Mouse (Mus musculus): ENCODE measurements around the gene Hat1.

Hat1 gene

DNA sequence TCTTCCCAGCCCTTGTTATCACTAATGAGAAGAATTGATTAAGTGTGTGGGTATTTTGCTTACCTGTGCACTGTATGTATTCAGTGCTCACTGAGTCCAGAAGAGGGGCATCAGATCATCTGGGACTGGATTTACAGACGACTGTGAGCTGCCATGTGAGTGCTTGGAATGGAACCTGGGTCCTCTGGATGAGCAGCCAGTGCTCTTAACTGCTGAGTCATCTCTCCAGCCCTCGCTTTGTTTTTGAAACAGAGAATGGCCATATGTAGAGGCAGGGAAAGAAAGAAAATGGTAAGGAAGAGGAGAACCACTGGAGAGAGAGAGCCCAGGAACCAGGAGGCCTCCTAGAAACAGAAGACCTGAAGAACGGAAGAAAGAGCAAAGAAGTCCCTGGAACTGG is 73.8 kb downstream of the Hat1 start:
- DNase-seq (ENCODE audit: low spot score) = no peak

DNA sequence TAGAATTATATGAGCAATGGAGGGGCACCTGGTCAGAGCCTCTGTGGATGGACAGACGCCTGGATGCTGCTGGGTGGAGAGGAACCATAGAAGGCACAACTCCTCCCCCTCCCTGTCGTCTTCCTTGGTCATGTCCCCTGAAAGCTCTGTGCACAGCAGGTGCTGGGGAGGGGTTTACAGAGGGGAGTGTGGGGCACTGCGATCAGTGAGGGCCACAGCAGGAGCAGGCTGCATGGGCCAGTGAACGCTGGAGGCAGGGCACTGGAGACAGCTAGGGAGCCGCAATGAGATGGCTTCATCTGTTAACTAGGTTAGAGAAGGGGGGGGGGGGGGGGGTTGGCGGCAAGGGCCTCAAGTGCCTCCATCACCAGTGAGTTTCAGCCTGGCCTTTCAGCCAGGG is 77.3 kb downstream of the Hat1 start:
- no peak for DNase-seq (ENCODE audit: low spot score)

DNA sequence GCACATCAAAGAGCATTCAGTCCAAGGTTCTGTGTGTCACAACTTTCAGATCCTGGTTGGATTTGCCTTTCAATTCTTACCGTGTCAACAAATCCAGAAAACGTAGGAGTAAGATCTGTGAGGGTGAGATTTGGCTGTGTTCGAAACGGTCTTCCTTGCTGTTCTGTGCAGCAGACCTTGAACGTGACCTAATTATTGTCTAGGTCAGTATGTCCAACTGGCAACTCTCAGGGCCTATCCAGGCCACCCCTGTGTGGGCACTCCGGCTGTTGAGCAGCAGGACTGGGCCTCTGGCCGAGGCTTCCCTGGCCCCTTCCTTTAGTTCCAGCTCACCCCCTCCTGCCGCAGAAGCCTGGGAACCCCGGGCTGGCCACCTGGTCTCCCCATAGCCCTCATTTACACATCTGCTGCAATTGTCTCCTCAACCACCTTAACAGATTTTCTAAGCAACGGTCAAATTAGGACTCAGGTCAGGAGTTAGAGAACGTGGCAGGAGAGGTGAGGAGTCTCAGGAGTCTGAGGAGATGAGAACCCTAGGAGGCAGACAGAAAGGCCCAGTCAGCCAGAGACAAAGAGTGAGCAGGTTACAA is 78.2 kb downstream of the Hat1 start:
- DNase-seq (ENCODE audit: low spot score) = no peak

DNA sequence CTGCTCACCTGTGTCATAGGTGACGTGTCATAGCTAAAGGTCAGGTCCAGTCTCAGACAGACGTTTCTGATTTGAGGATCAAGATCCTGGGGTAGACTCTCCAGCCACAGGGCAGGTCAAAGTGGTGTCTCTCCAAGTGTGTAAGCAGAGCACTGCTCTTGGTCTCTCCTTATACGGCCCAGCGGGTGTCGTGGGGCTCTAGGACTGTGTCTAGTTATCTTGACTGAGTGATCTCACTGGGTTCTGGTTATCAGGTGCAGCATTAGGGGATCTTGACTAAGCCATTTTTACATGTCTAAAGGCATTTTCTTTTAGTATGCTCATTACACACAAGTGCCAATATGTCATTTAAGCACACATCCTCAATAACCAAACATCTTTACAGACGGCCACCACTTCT is 82.3 kb downstream of the Hat1 start:
- no peak for DNase-seq (ENCODE audit: low spot score)

DNA sequence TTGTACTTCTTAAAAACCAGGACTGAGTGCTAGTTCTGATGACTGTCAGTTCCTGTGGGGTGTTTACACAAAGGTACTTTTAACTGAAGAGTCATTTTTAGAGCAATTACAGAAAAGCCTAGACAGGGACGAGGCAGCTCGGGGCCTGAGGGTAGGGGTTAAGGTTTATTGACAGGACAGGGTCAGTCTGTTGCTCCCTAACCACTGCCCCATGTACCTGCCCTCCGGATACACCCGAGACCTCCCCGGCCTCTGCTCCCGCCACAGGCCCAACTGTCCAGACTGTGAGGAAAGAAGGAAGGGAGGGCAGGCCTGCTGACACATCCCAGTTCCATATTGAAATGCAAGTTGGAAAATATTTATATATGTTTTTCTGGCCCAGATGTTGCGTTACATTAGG is 85.1 kb downstream of the Hat1 start:
- no peak for DNase-seq (ENCODE audit: low spot score)

DNA sequence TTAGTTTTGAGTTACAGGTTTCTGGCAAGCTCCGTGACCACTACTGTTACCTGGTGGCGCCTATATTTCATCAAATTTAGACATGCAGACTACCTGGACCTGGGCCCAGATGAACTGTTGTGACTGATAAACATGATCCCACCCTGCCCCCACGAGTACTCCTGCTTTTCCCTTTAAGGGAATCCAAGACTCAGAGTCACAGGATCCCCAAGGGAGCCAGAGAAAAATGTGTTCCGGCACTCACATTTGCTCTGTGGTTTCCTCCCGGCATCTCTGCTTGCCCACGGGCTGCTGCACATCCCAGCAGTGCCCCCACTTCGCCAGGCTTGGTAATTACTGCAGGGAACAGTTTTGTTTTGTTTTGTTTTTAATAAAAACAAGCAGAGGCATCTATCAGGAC is 85.6 kb downstream of the Hat1 start:
- DNase-seq (ENCODE audit: low spot score) = no peak

DNA sequence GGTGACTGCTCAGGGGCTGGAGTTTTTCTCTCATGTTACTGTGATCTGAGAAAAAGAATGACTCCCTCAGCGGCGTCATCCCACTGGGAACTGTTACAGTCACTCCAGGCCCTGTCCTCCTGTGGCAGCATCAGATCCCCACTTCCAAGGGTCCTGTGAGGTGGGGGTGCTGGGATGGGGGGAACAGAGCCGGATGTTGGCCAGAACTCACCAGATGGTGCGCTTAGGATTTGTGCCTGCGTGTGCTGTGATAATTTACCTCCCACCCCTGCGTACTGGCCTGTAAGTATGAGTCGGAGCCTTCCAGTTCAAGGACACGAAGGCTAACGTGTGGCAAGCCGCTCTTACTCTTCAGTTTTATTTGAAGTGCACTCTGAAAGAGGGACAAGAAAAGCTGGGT is 86.6 kb downstream of the Hat1 start:
- no peak for DNase-seq (ENCODE audit: low spot score)

DNA sequence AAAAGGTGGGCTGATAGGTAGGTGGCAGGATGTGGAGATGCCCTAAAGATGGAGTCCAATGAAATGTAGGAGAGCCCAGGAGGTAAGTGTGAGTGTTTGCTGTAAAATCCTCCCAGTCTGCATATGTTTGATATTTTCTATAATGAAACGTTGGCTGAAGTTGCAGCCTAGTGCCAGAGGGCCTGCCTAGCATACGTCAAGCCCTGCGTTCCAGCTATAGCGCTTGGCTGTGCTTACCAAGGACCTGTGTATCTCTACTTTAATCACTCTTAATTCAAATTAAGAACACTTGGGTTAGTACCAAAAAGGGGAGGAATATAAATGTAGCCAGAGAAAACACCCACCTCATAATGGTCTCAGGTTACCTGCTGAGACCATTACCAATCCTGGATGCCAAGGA is 87.0 kb downstream of the Hat1 start:
- no peak for DNase-seq (ENCODE audit: low spot score)

DNA sequence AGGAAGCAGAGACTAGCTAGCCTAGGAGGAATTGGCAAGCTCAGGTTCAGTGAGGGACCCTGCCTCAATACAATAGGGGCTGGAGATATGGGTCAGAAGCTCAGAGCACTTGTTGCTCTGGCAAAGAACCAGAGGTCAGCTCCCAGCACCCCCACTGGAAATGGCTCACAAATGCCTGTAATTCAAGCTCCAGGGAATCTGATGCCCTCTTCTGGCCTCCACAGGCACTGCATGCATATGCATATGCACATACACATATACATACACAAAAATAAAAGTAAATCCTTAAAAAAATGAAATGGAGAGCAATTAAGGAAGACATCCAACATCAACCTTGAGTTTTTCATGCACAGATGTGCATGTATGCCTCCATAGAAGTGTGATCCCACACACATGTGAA is 89.0 kb downstream of the Hat1 start:
- no peak for DNase-seq (ENCODE audit: low spot score)

DNA sequence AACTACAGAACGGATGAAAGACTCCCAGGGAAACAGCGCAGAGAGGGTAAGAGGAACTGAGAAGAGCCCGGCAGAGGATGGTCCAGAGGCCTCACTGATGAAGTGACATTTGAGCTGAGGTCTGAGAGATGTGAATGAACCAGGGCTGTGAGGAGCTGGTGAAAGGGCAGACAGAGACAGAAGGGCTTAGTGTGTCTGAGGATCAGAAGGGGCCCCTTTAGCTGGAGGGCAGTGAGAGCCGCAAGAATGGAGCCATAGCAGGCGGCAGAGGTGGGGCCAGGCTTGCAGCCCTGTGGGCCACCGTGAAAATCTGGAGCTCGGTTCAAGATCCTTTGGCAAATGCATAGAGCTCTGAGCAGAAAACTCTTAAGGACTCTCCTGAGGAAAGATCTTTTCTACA is 91.2 kb downstream of the Hat1 start:
- DNase-seq (ENCODE audit: low spot score) = no peak

DNA sequence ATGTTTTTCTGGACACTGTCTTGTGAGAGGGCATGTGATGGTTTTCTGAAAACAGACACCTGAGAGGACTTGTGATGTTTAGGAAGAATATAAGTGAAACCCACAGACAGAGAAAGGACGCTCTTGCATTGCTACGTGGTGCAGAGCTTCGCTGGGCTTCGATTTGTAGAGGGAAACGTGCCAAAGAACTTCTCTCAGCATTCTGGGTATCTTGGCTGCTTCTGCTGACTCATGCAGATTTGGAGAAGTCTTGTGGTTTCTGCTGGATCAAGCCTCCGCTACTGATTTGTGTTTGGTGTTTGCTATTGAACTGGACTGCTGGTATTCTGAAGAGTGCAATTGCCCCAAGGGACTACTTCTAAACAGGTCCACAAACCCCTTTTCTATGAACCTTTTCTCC is 93.1 kb downstream of the Hat1 start:
- no peak for DNase-seq (ENCODE audit: low spot score)

DNA sequence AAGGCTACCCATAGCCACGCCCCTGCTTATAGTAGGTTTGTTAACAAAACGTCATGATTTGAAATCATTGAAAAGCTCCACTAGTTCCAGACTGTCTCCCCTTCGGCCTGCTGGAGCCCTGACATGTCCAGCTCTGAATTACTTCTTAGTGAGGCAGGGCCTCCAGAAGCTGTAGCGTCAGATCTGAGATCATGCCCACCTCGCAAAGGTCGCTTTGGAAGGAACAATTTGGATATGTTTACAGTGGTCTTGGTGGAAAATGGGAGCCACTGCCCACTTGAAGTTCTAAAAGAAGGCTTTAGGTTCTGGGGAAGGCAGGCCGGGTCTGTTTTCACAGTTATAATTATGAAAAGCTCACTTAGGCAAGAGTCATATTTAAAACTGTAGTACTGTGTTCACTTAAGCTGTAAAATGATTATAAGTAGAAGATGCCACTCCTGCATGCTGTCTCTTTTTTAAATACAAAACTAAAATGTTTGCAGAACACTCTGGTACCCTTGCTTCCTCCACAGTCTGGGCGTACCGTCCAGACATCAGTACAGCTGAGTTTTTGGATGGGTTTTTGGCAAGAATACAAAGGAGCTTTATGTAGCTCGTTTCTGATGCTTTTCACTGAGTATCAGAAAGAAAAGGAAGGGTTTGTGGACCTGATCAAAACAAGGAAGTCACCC is 94.4 kb downstream of the Hat1 start:
- DNase-seq (ENCODE audit: low spot score) = no peak

DNA sequence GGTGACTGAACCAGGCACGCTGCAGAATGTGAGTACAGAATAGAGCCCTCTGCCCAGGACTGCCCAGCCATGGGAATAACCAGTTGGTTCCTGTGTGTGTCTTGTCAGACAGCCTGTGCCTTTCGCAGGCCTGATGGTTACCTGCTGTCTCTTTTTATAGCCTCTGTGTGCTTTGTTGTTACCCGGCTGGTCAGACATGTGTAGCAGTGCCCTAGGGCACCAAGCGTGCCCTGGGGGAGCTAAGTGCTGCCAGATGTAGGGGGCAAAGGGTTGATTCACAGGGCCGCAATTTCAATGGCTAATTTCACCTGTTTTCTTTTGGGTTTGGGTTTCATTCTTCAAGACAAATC is 94.9 kb downstream of the Hat1 start:
- DNase-seq (ENCODE audit: low spot score) = no peak
